Mouse (Mus musculus): ENCODE measurements around the gene Rpp25l. TPM values are rescaled to one million over a fixed set of nuclear protein-coding genes. Genes with fewer than 3 reads are reported as not detected.
A peak's percentile ranks its signal among the peaks of the same experiment; 100 is the strongest.

The Rpp25l gene
- polyA plus RNA-seq, 1 experiment from 2014 or later: 27.2 TPM

- peak; percentile 26 for ATAC-seq
Measured at GRCm38 (mm10) chr4:41665009-41665675, 48.2 kb downstream of the Rpp25l start.

GRCm38 (mm10) chr4:41664533-41664932 lies 48.8 kb downstream of the Rpp25l start:
- ChIA-PET CTCF (interaction anchor here (1.2 kb wide), 1 partner anchor 73 kb away, joined by 3 read pairs; no protein-coding TSS in a partner anchor), POLR2A (no interaction called here)
- no peak for TF ChIP-seq CTCF (IDR thresholded peaks at IDR 0.05)
- no peaks in the 10 kb centered on the region for H3K27me3 ChIP-seq
- no peak for DNase-seq (ENCODE audit: low read depth, low spot score)
- in situ Hi-C loops (cut with MboI; ENCODE audit: low pct_unique_long_range_greater_than_20kb): no loop called here
- no peak for ATAC-seq

More at GRCm38 (mm10) chr4:41665009-41665675, 48.2 kb downstream of the Rpp25l start:
- POLR2A ChIA-PET: no interaction called here
- CTCF ChIA-PET: interaction anchor here (1.2 kb wide), 1 partner anchor 72 kb away, joined by 3 read pairs; no protein-coding TSS in a partner anchor
- no peak for DNase-seq (ENCODE audit: low read depth, low spot score)
- no peaks in the 10 kb centered on the region for H3K27me3 ChIP-seq
- in situ Hi-C loops (cut with MboI; ENCODE audit: low pct_unique_long_range_greater_than_20kb): no loop called here
- TF ChIP-seq CTCF (IDR thresholded peaks at IDR 0.05): no peak

GRCm38 (mm10) chr4:41663614-41664013 lies 49.7 kb downstream of the Rpp25l start:
- CTCF ChIA-PET: no interaction called here
- POLR2A ChIA-PET: no interaction called here
- in situ Hi-C loops (cut with MboI; ENCODE audit: low pct_unique_long_range_greater_than_20kb): no loop called here
- ATAC-seq (no peak), DNase-seq (ENCODE audit: low read depth, low spot score) (no peak)
- no peaks in the 10 kb centered on the region for H3K27me3 ChIP-seq
- TF ChIP-seq CTCF (IDR thresholded peaks at IDR 0.05): no peak

DNA sequence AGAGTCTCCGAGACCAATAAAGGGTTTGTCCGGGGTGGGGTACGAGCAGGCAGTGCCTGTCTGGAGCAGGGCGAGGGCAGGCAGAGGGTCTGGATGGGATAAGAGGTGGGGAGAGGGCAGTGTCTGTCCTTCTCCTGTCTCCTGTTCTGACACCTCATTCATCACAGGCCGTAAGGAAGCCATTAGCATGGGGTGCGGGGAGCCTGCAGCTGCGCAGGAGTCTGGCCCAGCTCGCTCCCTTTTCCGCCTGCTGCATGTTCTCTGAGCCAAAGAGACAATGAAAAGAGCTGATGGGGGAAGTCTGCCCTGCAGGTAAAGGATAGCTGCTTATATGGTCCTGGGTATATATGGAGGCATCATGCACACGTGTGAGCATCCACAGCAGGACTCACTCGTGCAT lies 50.6 kb downstream of the Rpp25l start:
- ChIA-PET POLR2A (interaction anchor here (1.0 kb wide), 1 partner anchor 44 kb away, joined by 3 read pairs; no protein-coding TSS in a partner anchor), CTCF (no interaction called here)
- no peak for TF ChIP-seq CTCF (IDR thresholded peaks at IDR 0.05)
- ATAC-seq (no peak), DNase-seq (ENCODE audit: low read depth, low spot score) (no peak)
- in situ Hi-C loops (cut with MboI; ENCODE audit: low pct_unique_long_range_greater_than_20kb): no loop called here
- no peaks in the 10 kb centered on the region for H3K27me3 ChIP-seq

Other genes starting within 250 kb of the Rpp25l start
- 3.5 TPM for gene Kif24, start 248.6 kb downstream of the Rpp25l start, polyA plus RNA-seq (2021)
- gene Nudt2, start 248.4 kb downstream of the Rpp25l start, polyA plus RNA-seq (2021): 31.0 TPM
- gene AI464131, start 210.5 kb downstream of the Rpp25l start, polyA plus RNA-seq (2021): 6.2 TPM
- 0.21 TPM for gene 1110017D15Rik, start 196.2 kb downstream of the Rpp25l start, polyA plus RNA-seq (2021)
- gene Fam219a, start 144.0 kb downstream of the Rpp25l start, polyA plus RNA-seq (2021): 19.3 TPM
- 0.40 TPM for gene Dnaic1, start 143.8 kb downstream of the Rpp25l start, polyA plus RNA-seq (2021)
- 3.0 TPM for gene Enho, start 73.2 kb downstream of the Rpp25l start, polyA plus RNA-seq (2021)
- 6.7 TPM for gene Cntfr, start 16.4 kb downstream of the Rpp25l start, polyA plus RNA-seq (2021)
- 26.2 TPM for gene Il11ra1, start 13.5 kb downstream of the Rpp25l start, polyA plus RNA-seq (2021)
- gene Dctn3, start 9.6 kb upstream of the Rpp25l start, polyA plus RNA-seq (2021): 116 TPM
- 0.04 TPM for gene Arid3c, start 17.6 kb upstream of the Rpp25l start, polyA plus RNA-seq (2021)
- gene Galt, start 41.7 kb upstream of the Rpp25l start, polyA plus RNA-seq (2021): 28.4 TPM
- 44.4 TPM for gene Sigmar1, start 42.6 kb upstream of the Rpp25l start, polyA plus RNA-seq (2021)
- gene Ccl27a, start 60.7 kb upstream of the Rpp25l start, polyA plus RNA-seq (2021): 17.9 TPM
- gene Gm21541, start 190.1 kb upstream of the Rpp25l start, polyA plus RNA-seq (2021): not detected
- 1.5 TPM for gene Gm20878, start 228.0 kb upstream of the Rpp25l start, polyA plus RNA-seq (2021)